Mouse (Mus musculus) kidney, postnatal 4 days (tissue): ENCODE data around the gene Gh.
A peak's percentile ranks its signal among the peaks of the same experiment; 100 is the strongest.

Source experiments
- DNase-seq, 2 experiments: peaks; one replicate each; pipeline ENCODE4 v3.0.0; 2021; ENCODE audit warnings: mixed read lengths in 2 of 2

Gene Gh

GRCm38 (mm10) chr11:106307432-106307831, 5.8 kb upstream of the Gh start:
- DNase-seq, result no peak

GRCm38 (mm10) chr11:106306758-106307157, 5.1 kb upstream of the Gh start:
- DNase-seq, result no peak

GRCm38 (mm10) chr11:106306065-106306385, 4.4 kb upstream of the Gh start:
- DNase-seq, result no peak

- no peak for DNase-seq
These were observed 3.8 kb upstream of the Gh start for GRCm38 (mm10) chr11:106305348-106306064.

GRCm38 (mm10) chr11:106302634-106303033, 969 bp upstream of the Gh start:
- peak; percentile 81 to 83 for DNase-seq

GRCm38 (mm10) chr11:106291861-106292260, 9.8 kb downstream of the Gh start:
- no peak for DNase-seq

GRCm38 (mm10) chr11:106290376-106290775, 11.3 kb downstream of the Gh start:
- no peak for DNase-seq

- peak; percentile 80 to 89 for DNase-seq
These were observed 12.3 kb downstream of the Gh start for GRCm38 (mm10) chr11:106289369-106289768.

GRCm38 (mm10) chr11:106286987-106287386, 14.7 kb downstream of the Gh start:
- no peak for DNase-seq

GRCm38 (mm10) chr11:106286206-106286605, 15.5 kb downstream of the Gh start:
- DNase-seq, result no peak

GRCm38 (mm10) chr11:106284126-106284525, 17.5 kb downstream of the Gh start:
- DNase-seq, result no peak

GRCm38 (mm10) chr11:106283371-106283770, 18.3 kb downstream of the Gh start:
- DNase-seq, result no peak

GRCm38 (mm10) chr11:106282452-106282851, 19.2 kb downstream of the Gh start:
- no peak for DNase-seq

- DNase-seq, result peak; percentile 96
These were observed 25.2 kb downstream of the Gh start, which contains the start of gene Tcam1 for GRCm38 (mm10) chr11:106276454-106276853. TSS of gene Tcam1 (plus strand) at chr11:106276672.

GRCm38 (mm10) chr11:106274971-106275411, 26.7 kb downstream of the Gh start:
- peak; percentile 50 to 70 for DNase-seq

- DNase-seq, result no peak
These were observed 27.3 kb downstream of the Gh start for GRCm38 (mm10) chr11:106274374-106274773.

- DNase-seq, result no peak
These were observed 27.9 kb downstream of the Gh start for GRCm38 (mm10) chr11:106273811-106274210.

- DNase-seq, result no peak
These were observed 28.4 kb downstream of the Gh start for GRCm38 (mm10) chr11:106273311-106273684.

- DNase-seq, result peak; percentile 99 to 100
These were observed 28.9 kb downstream of the Gh start, which contains the start of gene Smarcd2 for GRCm38 (mm10) chr11:106272644-106273310. TSS of gene Smarcd2 (minus strand) at chr11:106272972.

- DNase-seq, result peak; percentile 64 to 77
These were observed 29.6 kb downstream of the Gh start for GRCm38 (mm10) chr11:106271794-106272643.

GRCm38 (mm10) chr11:106271131-106271793, 30.4 kb downstream of the Gh start:
- peak; percentile 28 to 44 for DNase-seq

GRCm38 (mm10) chr11:106269060-106269431, 32.6 kb downstream of the Gh start:
- peak; percentile 37 to 62 for DNase-seq
